Mouse (Mus musculus): ENCODE measurements around the gene Il27ra. TPM values are rescaled to one million over a fixed set of nuclear protein-coding genes. Genes with fewer than 3 reads are reported as not detected.

The Il27ra gene
- total RNA-seq, 1 experiment from 2014 or later = 8.4 TPM

GRCm38 (mm10) chr8:84067047-84067573, 24.7 kb upstream of the Il27ra start:
- ATAC-seq (replicated peaks; ENCODE audit: insufficient number of reproducible peaks, low FRiP score, low TSS enrichment, poor library complexity, severe bottlenecking) = peak; percentile 42

GRCm38 (mm10) chr8:84066291-84066930, 24.0 kb upstream of the Il27ra start, which contains the start of gene Rfx1:
Gene Rfx1 (plus strand): TSS chr8:84066834.
- peak; percentile 90 for ATAC-seq (replicated peaks; ENCODE audit: insufficient number of reproducible peaks, low FRiP score, low TSS enrichment, poor library complexity, severe bottlenecking)

- ATAC-seq (replicated peaks; ENCODE audit: insufficient number of reproducible peaks, low FRiP score, low TSS enrichment, poor library complexity, severe bottlenecking) = no peak
These were observed 23.2 kb upstream of the Il27ra start for GRCm38 (mm10) chr8:84065457-84066072.

DNA sequence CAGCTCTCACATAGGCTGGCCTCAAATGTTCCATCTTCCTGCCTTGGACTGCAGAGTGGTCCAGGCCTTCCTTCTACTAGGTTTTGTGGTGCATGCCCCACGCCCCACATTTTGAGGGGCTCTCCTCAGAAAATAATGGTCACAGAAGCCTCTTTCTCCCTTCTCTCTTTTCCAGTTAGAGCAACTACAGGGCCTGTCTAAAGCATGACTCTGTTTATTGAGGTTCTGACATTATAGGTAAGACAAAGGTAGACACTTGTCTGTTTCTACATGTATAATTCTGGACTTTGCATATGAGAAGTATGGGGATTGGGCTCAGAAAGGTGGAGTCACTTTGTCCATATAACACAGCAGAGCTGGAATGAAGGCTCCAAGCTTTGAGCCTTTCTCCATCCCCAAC, 22.6 kb upstream of the Il27ra start, which contains the start of gene Gm10643:
TSS of gene Gm10643 (minus strand) at position 101 of the 400 bp plus-strand sequence.
- ATAC-seq (replicated peaks; ENCODE audit: insufficient number of reproducible peaks, low FRiP score, low TSS enrichment, poor library complexity, severe bottlenecking) = no peak

DNA sequence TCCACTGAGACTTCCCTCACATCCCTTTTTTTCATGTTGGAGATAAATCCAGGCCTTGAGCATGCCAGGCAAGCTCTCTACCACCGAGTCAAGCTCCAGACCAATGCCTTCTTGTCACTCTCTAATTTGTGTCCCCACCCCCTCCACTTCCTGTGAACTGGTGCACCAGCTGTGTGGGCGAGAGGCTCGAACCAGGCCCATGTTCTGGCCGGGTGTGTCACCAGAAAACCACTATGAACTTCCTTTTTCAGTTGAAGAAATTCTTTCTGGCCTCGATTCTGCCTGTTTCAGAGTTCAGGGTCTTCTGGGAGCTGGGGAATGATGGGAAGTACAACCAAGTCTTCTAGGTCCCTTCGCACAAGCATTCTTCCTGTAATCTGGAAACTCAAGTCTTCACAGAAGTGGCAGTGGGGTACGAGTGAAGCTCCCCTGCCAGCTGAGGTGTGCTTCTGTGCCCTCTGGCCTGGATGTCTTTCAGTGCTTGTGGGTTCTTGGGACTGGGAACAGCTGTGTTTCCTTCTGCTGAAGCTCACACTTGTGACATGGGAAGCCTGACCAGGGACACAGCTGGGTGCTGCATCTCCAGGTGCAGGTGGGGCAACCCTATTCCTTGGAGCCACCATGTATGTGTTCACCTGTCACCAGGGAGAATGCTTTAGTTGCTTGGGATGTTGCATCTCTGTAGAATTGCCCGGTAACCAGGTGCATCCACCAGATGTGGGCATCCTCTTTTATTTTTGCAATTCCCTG, 21.6 kb upstream of the Il27ra start:
- ATAC-seq (replicated peaks; ENCODE audit: insufficient number of reproducible peaks, low FRiP score, low TSS enrichment, poor library complexity, severe bottlenecking) = no peak

DNA sequence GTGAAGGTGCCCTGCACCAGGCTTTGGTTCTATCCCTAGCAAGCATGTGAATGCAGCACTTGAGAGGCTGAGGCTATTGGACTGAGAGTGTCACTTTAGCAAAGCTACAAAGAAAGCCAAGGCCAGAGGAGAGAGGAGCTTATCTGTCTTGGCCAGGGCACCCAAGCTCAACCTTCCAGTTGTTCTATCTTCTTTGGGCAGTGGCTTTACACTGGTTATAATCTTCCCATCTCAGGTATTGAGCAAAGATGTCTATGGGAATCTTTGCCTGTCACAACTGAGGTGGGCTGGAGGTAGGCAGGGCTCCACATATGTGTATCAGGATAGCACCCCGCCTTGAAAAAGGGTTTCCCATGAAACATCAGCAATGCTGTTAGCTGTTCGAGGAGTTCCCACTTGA, 17.9 kb upstream of the Il27ra start:
- no peak for ATAC-seq (replicated peaks; ENCODE audit: insufficient number of reproducible peaks, low FRiP score, low TSS enrichment, poor library complexity, severe bottlenecking)

DNA sequence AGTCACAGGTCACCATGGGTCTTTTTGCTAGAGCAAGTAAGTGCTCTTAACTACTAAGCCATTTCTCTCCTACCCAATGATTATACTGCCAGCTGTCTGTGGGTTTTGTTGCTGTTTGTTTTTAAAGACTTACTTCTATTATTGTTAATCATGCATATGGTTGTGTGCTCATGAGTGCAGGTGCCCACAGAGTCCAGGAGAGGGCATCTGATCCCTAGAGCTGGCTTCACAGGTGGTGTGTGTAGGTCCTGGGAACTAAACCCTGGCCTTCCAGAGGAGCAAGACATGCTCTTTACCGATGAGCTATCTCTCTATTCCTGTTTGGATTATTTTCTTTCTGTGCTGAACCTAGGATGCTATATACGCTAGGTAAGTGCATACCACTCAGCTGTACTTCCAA, 16.8 kb upstream of the Il27ra start:
- ATAC-seq (replicated peaks; ENCODE audit: insufficient number of reproducible peaks, low FRiP score, low TSS enrichment, poor library complexity, severe bottlenecking) = no peak

DNA sequence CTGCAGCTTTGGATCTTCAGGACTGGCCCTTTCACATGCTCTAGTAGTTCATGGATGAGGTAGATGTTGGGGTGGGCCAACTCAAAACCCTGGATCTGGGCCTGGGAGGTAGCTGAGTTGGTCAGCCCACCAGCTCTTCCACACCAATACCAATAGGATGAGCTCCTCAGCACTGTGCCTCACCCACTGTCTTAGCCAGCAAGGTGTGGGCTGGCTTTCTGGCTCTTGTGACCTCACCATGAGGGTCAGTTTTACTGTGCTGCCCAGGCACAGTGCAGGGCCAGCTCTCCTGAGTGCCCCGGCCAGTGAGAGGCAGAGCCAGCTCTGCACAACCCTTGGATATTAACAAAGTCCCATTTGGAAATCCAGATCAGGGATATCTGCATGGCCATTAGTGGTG, 15.4 kb upstream of the Il27ra start:
- ATAC-seq (replicated peaks; ENCODE audit: insufficient number of reproducible peaks, low FRiP score, low TSS enrichment, poor library complexity, severe bottlenecking) = no peak

DNA sequence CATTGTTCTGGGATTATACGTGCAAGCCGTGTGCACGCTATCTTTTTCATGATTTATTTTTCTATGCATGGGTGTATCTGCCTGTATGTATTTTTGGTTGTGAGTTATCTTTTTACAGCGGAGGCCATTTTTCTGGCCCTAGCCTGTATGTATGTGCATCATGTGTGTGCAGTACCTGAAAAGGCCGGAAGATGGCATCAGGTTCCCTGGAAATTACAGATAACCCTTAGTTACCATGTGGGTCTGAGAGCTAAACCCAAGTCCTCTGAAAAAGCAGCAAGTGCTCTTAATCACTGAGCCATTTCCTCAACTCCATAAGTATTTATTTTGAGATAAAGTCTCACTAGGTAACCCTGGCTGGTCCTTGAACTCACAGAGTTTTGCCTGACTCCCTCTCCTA, 10.8 kb upstream of the Il27ra start:
- no peak for ATAC-seq (replicated peaks; ENCODE audit: insufficient number of reproducible peaks, low FRiP score, low TSS enrichment, poor library complexity, severe bottlenecking)

GRCm38 (mm10) chr8:84052746-84053145, 10.4 kb upstream of the Il27ra start:
- ATAC-seq (replicated peaks; ENCODE audit: insufficient number of reproducible peaks, low FRiP score, low TSS enrichment, poor library complexity, severe bottlenecking) = no peak

- ATAC-seq (replicated peaks; ENCODE audit: insufficient number of reproducible peaks, low FRiP score, low TSS enrichment, poor library complexity, severe bottlenecking) = no peak
These were observed 5.8 kb upstream of the Il27ra start for GRCm38 (mm10) chr8:84048171-84048570.

DNA sequence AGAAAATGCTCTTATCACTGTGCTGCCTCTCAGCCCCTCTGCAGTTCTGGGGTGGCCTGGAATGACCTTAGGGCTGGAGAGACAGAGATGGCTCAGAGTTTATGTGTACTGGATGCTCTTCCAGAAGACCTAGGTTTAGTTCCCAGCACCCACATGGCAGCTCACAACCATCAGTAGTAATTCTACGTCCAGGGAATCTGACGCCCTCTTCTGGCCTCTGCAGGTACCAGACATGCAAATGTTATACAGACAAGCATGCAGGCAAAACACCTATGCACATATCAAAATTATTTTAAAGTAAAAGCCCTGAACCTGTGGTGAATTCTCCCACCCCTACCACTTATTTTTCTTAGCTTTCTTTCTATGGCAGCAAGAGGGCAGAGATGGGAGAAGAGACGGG, 4.1 kb upstream of the Il27ra start:
- ATAC-seq (replicated peaks; ENCODE audit: insufficient number of reproducible peaks, low FRiP score, low TSS enrichment, poor library complexity, severe bottlenecking) = no peak

GRCm38 (mm10) chr8:84044900-84045299, 2.5 kb upstream of the Il27ra start, which contains the start of gene Rln3:
Gene Rln3 (minus strand): TSS chr8:84045000.
- ATAC-seq (replicated peaks; ENCODE audit: insufficient number of reproducible peaks, low FRiP score, low TSS enrichment, poor library complexity, severe bottlenecking) = no peak

- no peak for ATAC-seq (replicated peaks; ENCODE audit: insufficient number of reproducible peaks, low FRiP score, low TSS enrichment, poor library complexity, severe bottlenecking)
These were observed 1.7 kb upstream of the Il27ra start for GRCm38 (mm10) chr8:84044103-84044502.

DNA sequence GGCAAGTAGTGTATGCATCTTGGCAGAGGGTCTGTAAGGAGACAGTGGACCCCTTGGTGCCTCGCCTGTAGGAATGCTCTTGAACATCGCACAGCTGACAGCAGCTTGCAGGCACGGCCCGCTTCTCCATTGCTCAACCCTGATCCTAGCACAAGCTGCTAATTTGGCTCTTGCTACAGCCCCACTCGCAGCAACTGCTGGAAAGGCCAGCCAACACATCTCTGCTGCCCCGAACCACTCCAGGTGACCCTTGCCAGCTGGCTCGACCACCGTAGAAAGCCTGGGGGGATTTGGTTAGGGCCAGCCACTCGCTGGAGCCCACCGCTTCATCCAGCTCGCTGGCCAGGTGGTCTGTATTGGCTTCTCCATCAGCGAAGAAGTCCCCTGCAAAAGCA, 556 bp upstream of the Il27ra start:
- no peak for ATAC-seq (replicated peaks; ENCODE audit: insufficient number of reproducible peaks, low FRiP score, low TSS enrichment, poor library complexity, severe bottlenecking)

GRCm38 (mm10) chr8:84039050-84039449, 3.3 kb downstream of the Il27ra start:
- peak; percentile 50 for ATAC-seq (replicated peaks; ENCODE audit: insufficient number of reproducible peaks, low FRiP score, low TSS enrichment, poor library complexity, severe bottlenecking)

GRCm38 (mm10) chr8:84038015-84038414, 4.4 kb downstream of the Il27ra start:
- ATAC-seq (replicated peaks; ENCODE audit: insufficient number of reproducible peaks, low FRiP score, low TSS enrichment, poor library complexity, severe bottlenecking) = no peak

GRCm38 (mm10) chr8:84032777-84033176, 9.6 kb downstream of the Il27ra start:
- no peak for ATAC-seq (replicated peaks; ENCODE audit: insufficient number of reproducible peaks, low FRiP score, low TSS enrichment, poor library complexity, severe bottlenecking)

- no peak for ATAC-seq (replicated peaks; ENCODE audit: insufficient number of reproducible peaks, low FRiP score, low TSS enrichment, poor library complexity, severe bottlenecking)
These were observed 13.1 kb downstream of the Il27ra start for GRCm38 (mm10) chr8:84029272-84029671.

- no peak for ATAC-seq (replicated peaks; ENCODE audit: insufficient number of reproducible peaks, low FRiP score, low TSS enrichment, poor library complexity, severe bottlenecking)
These were observed 14.9 kb downstream of the Il27ra start for GRCm38 (mm10) chr8:84027449-84027848.
